Mouse (Mus musculus): Measurements from ENCODE around the gene B3gnt3. TPM values are rescaled to one million over a fixed set of nuclear protein-coding genes. Genes with fewer than 3 reads are reported as not detected.

B3gnt3 gene
- polyA plus RNA-seq, 1 experiment from 2014 or later = 0.10 TPM

DNA sequence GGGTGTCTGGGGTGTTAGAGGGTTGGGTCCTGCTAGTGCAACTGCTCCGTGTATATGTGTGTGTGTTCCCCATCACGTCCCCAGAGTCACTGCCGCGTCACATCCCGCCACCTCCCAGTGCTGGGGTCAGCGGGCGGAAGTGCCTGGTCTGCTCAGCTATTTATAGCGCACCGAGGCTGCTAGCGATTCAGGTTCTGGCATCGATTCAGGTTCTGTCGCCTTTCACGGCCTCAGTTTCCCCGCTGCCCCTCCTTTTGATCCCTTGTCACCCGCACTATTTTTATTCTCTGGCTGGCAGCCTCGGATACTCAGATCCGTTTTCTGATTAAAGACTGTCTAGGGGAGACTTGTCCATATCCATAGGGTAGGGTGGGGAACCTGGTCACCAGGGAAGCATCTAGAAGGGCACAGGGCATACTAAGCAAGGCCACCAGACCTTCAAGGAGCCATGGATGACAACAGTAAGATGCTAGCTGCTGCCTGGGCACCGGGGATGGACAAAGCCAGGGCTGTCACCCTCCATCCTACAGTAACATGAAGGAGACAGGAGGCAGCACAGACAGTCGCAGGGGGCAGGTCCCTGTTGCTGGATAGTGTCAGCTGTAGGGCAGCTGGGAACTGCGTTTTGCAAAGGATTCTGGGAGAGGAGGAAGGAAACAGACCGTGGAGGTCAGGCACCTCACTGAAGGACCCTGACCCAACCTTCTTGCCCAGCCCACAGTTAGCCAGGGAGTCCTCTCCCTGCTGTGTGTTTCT, 33.2 kb downstream of the B3gnt3 start:
- WGBS = 5% methylated on average over 21 of the region's 21 CpGs
- Histone ChIP-seq H3K27ac (ENCODE audit: low read depth, low read length) (no peak overlapping the region), H3K27me3 (replicated peaks; ENCODE audit: control insufficient read depth, insufficient read depth, low read length) (peaks cover 12% of the 10 kb centered on the region), H3K36me3 (ENCODE audit: control insufficient read depth, insufficient read depth, low read length) (peaks cover 9% of the 10 kb centered on the region; the same call in 1 of the 2 replicates), H3K4me1 (ENCODE audit: control insufficient read depth, insufficient read depth, low read length) (peaks cover 29% of the 10 kb centered on the region), H3K4me3 (ENCODE audit: low read depth, low read length) (no peak overlapping the region), H3K4me2 (ENCODE audit: low read length) (peak overlapping the region; percentile 30), H3K9me3 (replicated peaks; ENCODE audit: control insufficient read depth, low read length) (no peaks in the 10 kb centered on the region), H3K9ac (ENCODE audit: low read length) (peak overlapping the region; percentile 37)
- DNase-seq (ENCODE audit: low spot score) = no peak
- no peak for ATAC-seq

DNA sequence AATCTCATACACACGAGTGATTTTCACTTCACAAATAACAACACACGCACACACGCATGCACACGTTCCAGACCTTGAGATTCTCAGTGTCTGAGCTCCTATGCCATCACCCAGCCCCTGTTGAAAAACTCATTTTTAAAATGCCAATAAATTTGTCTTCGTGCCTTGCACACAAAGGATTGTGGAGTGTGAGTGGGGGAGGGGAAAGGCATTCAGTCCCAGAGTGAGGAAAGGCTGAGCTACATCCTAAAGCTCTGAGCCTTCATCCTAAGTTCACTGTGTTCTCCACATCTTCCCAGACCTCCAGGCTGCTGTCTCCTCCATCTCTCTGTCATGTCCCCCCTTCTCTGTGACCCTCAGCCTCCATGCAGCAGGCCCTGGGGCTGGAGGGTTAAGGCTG, 34.3 kb downstream of the B3gnt3 start:
- ATAC-seq (no peak), DNase-seq (ENCODE audit: low spot score) (peak; percentile 62)
- no peak overlapping the region for H3K4me3 ChIP-seq (ENCODE audit: low read depth, low read length)
- peak overlapping the region; percentile 11; the same call in 1 of the 2 replicates for H3K4me2 ChIP-seq (ENCODE audit: low read length)
- peak overlapping the region; percentile 15; the same call in 1 of the 2 replicates for H3K27ac ChIP-seq (ENCODE audit: low read depth, low read length)
- H3K9me3 ChIP-seq (replicated peaks; ENCODE audit: control insufficient read depth, low read length) = no peaks in the 10 kb centered on the region
- peaks cover 29% of the 10 kb centered on the region for H3K4me1 ChIP-seq (ENCODE audit: control insufficient read depth, insufficient read depth, low read length)
- H3K27me3 ChIP-seq (replicated peaks; ENCODE audit: control insufficient read depth, insufficient read depth, low read length) = peaks cover 12% of the 10 kb centered on the region
- WGBS = 44% methylated on average over 5 of the region's 5 CpGs
- H3K36me3 ChIP-seq (ENCODE audit: control insufficient read depth, insufficient read depth, low read length) = peaks cover 16% of the 10 kb centered on the region; the same call in 1 of the 2 replicates
- peak overlapping the region; percentile 32; the same call in 1 of the 2 replicates for H3K9ac ChIP-seq (ENCODE audit: low read length)

DNA sequence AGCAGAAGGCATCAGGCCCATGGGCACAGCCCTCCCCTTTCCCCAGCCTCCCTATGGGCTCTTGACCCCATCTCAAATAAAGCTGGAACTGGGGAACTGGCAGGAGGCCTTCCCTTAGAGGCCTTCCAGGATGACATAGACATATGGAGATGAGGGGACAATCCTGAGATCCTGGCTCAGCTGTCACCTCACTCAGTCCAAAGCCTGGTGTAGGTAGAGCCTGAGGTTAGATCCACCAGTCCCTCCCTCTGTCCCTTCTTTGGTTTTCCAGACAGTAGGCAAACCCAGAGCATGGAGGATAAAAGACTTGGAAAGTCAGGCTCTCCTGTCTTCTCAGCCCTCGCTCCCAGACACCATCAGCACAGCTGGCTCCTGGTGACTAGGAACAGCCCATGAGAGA, 34.7 kb downstream of the B3gnt3 start:
- Histone ChIP-seq H3K4me3 (ENCODE audit: low read depth, low read length) (no peak overlapping the region), H3K4me1 (ENCODE audit: control insufficient read depth, insufficient read depth, low read length) (peaks cover 27% of the 10 kb centered on the region), H3K27me3 (replicated peaks; ENCODE audit: control insufficient read depth, insufficient read depth, low read length) (peaks cover 12% of the 10 kb centered on the region), H3K4me2 (ENCODE audit: low read length) (peak overlapping the region; percentile 11; the same call in 1 of the 2 replicates), H3K9ac (ENCODE audit: low read length) (no peak overlapping the region), H3K27ac (ENCODE audit: low read depth, low read length) (peak overlapping the region; percentile 15; the same call in 1 of the 2 replicates), H3K36me3 (ENCODE audit: control insufficient read depth, insufficient read depth, low read length) (peaks cover 18% of the 10 kb centered on the region; the same call in 1 of the 2 replicates), H3K9me3 (replicated peaks; ENCODE audit: control insufficient read depth, low read length) (no peaks in the 10 kb centered on the region)
- 27% methylated on average over 1 of the region's 1 CpGs for WGBS
- DNase-seq (ENCODE audit: low spot score) = no peak
- ATAC-seq = no peak

DNA sequence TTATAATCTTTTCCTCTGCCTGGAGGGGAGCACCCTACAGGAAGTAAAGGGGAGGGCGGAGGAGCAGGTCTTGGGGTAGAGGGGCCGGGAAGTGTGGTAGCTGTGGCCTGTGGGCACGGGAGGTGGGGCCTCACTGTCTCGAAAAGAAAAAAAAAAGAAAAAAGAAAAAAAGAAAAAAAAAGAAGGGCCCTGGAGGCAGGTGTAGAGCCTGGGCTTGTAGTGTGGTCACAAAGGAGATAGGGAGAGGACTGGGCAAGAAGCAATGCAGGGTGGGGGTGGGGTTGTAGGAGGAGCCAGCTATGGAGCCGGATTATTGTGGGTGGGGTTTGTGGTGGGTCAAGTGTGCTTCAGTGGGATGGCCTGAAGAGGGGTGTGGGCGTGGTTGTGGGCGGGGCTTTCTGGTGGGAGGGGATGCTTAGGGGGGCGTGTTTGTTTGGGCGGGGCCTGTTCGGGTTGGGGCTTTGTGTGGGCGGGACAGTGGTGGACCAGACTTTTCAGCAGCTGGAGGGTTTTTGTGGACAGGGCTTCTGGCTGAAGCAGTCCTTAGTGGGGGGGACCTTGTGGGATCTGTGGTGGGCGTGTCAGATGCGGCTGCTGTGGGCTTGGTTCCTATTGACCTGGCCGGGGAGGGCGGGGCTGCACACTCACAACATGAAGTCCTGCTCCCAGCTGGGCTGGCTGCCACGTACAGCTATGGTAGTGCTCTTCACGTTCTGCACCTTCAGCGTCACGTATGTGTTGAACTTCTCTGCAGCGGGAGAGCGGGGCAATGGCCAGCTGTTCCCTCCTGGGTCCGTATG, 36.1 kb downstream of the B3gnt3 start:
- Histone ChIP-seq H3K4me3 (ENCODE audit: low read depth, low read length) (no peak overlapping the region), H3K4me2 (ENCODE audit: low read length) (peak overlapping the region; percentile 30), H3K27ac (ENCODE audit: low read depth, low read length) (no peak overlapping the region), H3K4me1 (ENCODE audit: control insufficient read depth, insufficient read depth, low read length) (peaks cover 27% of the 10 kb centered on the region), H3K27me3 (replicated peaks; ENCODE audit: control insufficient read depth, insufficient read depth, low read length) (peaks cover 12% of the 10 kb centered on the region), H3K9ac (ENCODE audit: low read length) (no peak overlapping the region), H3K9me3 (replicated peaks; ENCODE audit: control insufficient read depth, low read length) (no peaks in the 10 kb centered on the region), H3K36me3 (ENCODE audit: control insufficient read depth, insufficient read depth, low read length) (peaks cover 21% of the 10 kb centered on the region)
- peak; percentile 16; the same call in 1 of the 2 replicates for ATAC-seq
- DNase-seq (ENCODE audit: low spot score) = peak; percentile 50
- 3% methylated on average over 22 of the region's 22 CpGs for WGBS

DNA sequence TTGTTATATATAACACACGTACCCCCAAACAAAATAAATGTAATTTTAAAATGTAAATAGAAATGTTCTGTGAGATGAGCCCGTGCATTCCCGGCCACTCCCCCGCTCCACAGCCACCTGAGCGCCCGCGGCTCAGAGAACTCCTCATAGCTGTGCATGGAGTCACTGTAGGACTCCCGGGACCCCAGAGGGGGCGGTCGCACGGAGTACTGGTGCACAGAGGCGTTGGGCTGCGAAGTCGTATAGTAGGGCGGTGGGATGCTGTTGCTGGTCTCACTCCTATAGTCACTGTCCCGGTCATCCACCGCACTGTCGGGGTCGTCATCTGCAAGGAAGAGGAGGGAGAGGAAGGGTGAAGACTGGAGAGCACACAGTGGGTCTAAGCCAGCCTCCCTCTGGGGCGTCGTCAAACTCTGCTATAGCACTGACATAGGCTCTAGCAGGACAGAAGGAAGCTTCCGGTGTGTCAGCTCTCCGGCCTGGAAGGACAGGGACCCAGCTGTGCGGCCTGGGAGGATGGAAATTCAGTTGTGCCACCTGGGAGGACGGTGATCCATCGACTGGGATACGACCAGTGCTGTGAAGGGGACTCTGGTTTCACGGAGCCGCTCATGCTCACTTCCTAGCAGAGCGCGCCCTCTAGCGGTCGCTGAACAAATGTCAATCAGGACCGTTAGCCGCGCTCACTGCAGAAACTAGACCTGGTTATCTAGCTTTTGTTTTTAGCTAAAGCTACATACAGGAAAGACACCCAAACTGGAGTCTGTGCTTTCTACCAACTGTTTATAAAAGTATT, 41.1 kb downstream of the B3gnt3 start:
- Histone ChIP-seq H3K9me3 (replicated peaks; ENCODE audit: control insufficient read depth, low read length) (no peaks in the 10 kb centered on the region), H3K27me3 (replicated peaks; ENCODE audit: control insufficient read depth, insufficient read depth, low read length) (peaks cover 7% of the 10 kb centered on the region), H3K27ac (ENCODE audit: low read depth, low read length) (0 out of 2 replicates have a peak overlapping the region, but pooled peaks have one; percentile 9), H3K4me1 (ENCODE audit: control insufficient read depth, insufficient read depth, low read length) (peaks cover under 1% of the 10 kb centered on the region; the same call in 1 of the 2 replicates), H3K4me2 (ENCODE audit: low read length) (no peak overlapping the region), H3K9ac (ENCODE audit: low read length) (no peak overlapping the region), H3K36me3 (ENCODE audit: control insufficient read depth, insufficient read depth, low read length) (peaks cover 21% of the 10 kb centered on the region), H3K4me3 (ENCODE audit: low read depth, low read length) (no peak overlapping the region)
- 10% methylated on average over 36 of the region's 36 CpGs for WGBS
- DNase-seq (ENCODE audit: low spot score) = peak; percentile 93
- ATAC-seq = peak; percentile 69

DNA sequence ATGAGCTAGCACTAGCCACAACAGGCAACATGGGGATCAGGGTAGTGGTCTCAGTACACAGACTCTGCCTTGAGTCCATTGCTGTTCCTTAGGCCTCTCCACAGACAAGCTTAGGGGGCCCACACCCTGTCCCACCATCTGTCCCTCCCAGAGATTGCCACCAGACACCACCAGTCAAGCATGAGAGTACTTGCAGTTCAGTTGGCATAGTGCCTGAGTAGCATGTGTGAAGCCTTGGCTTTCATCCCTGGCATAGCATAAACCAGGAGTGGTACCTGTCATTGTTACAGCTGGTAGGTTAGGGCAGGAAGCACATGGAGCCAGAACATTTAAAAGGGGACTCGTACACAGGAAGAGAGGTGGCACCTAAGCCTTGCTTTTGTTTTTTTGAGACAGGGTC, 41.8 kb downstream of the B3gnt3 start:
- 0 out of 2 replicates have a peak, but pooled peaks cover 2% of the 10 kb centered on the region for H3K4me1 ChIP-seq (ENCODE audit: control insufficient read depth, insufficient read depth, low read length)
- 65% methylated on average over 1 of the region's 1 CpGs for WGBS
- peaks cover 12% of the 10 kb centered on the region for H3K27me3 ChIP-seq (replicated peaks; ENCODE audit: control insufficient read depth, insufficient read depth, low read length)
- H3K4me3 ChIP-seq (ENCODE audit: low read depth, low read length) = no peak overlapping the region
- no peak overlapping the region for H3K27ac ChIP-seq (ENCODE audit: low read depth, low read length)
- DNase-seq (ENCODE audit: low spot score) (peak; percentile 68), ATAC-seq (peak; percentile 50)
- no peak overlapping the region for H3K4me2 ChIP-seq (ENCODE audit: low read length)
- H3K9me3 ChIP-seq (replicated peaks; ENCODE audit: control insufficient read depth, low read length) = no peaks in the 10 kb centered on the region
- no peak overlapping the region for H3K9ac ChIP-seq (ENCODE audit: low read length)
- H3K36me3 ChIP-seq (ENCODE audit: control insufficient read depth, insufficient read depth, low read length) = peaks cover 21% of the 10 kb centered on the region

DNA sequence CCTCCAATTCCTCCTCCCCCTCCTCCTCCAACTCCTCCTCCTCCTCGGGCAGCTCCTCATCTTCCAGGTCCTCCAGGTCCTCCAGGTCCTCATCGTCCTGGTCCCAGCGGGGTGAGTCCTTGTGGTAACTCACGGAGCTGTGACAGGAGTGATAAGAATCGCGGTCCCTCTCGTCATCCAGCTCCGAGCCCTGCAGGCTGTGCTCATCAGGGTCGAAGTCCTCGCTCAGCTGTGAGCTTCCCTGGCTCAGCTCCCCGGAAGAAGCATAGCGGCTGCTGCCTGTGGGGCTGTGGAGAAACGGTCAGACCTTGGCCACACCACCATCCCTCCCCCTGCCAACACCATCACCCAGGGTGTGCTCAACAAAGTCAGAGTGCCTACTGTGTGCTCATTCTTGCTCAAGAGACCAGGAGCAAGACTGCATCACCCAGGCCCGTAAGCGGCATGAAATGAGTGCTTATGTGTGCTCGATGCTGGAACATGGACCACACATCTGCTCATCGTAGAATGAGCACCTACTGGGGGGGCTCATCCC, 43.0 kb downstream of the B3gnt3 start:
- H3K27ac ChIP-seq (ENCODE audit: low read depth, low read length) = no peak overlapping the region
- ATAC-seq = no peak
- peaks cover 12% of the 10 kb centered on the region for H3K36me3 ChIP-seq (ENCODE audit: control insufficient read depth, insufficient read depth, low read length)
- no peaks in the 10 kb centered on the region for H3K9me3 ChIP-seq (replicated peaks; ENCODE audit: control insufficient read depth, low read length)
- H3K27me3 ChIP-seq (replicated peaks; ENCODE audit: control insufficient read depth, insufficient read depth, low read length) = peaks cover 20% of the 10 kb centered on the region
- no peak overlapping the region for H3K4me3 ChIP-seq (ENCODE audit: low read depth, low read length)
- H3K4me2 ChIP-seq (ENCODE audit: low read length) = no peak overlapping the region
- H3K9ac ChIP-seq (ENCODE audit: low read length) = no peak overlapping the region
- 33% methylated on average over 17 of the region's 17 CpGs for WGBS
- H3K4me1 ChIP-seq (ENCODE audit: control insufficient read depth, insufficient read depth, low read length) = 0 out of 2 replicates have a peak, but pooled peaks cover 3% of the 10 kb centered on the region
- DNase-seq (ENCODE audit: low spot score) = no peak

DNA sequence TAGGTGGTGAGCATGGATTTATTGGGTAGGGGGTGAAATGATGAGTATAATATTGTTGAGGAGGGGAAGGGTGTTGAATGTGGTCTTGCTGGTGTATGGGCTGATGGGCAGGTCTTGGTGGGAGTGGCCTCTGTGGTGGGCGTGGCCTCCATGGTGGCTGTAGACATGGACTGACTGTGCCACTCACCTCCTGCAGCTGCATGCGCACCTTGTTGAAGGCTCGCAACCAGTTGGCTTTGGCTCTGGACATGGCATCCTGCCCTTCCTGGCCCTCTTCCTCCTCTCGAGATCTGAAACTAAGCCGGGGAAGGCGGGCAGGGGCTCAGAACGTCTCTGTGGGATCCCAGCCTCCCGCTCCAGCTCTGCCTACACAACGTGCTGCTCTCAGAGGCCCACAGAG, 43.8 kb downstream of the B3gnt3 start:
- Histone ChIP-seq H3K4me2 (ENCODE audit: low read length) (no peak overlapping the region), H3K4me1 (ENCODE audit: control insufficient read depth, insufficient read depth, low read length) (0 out of 2 replicates have a peak, but pooled peaks cover 3% of the 10 kb centered on the region), H3K4me3 (ENCODE audit: low read depth, low read length) (no peak overlapping the region), H3K27me3 (replicated peaks; ENCODE audit: control insufficient read depth, insufficient read depth, low read length) (peaks cover 22% of the 10 kb centered on the region), H3K9me3 (replicated peaks; ENCODE audit: control insufficient read depth, low read length) (no peaks in the 10 kb centered on the region), H3K27ac (ENCODE audit: low read depth, low read length) (no peak overlapping the region), H3K36me3 (ENCODE audit: control insufficient read depth, insufficient read depth, low read length) (peaks cover 11% of the 10 kb centered on the region), H3K9ac (ENCODE audit: low read length) (no peak overlapping the region)
- DNase-seq (ENCODE audit: low spot score) (no peak), ATAC-seq (no peak)
- 20% methylated on average over 9 of the region's 9 CpGs for WGBS

Measured in forebrain, embryonic 14.5 days (tissue).